Mouse (Mus musculus) liver, embryonic 11.5 days (tissue): Measurements from ENCODE around the gene H2al1a. TPM values are rescaled to one million over a fixed set of nuclear protein-coding genes. Genes with fewer than 3 reads are reported as not detected.
"Not testable (repeated sequence)": the region's sequence is repeated elsewhere in the genome, so short reads cannot be mapped to it uniquely, and the experiment has no call there.

Experiments
- ATAC-seq: fragments of 200-750 bp; cut with Nextera tagmentation; replicated peaks from 2 replicates; pipeline ENCODE4 v1.8.0; 2017; ENCODE audit warnings: moderate number of reproducible peaks, mild to moderate bottlenecking, moderate TSS enrichment, moderate library complexity; ENCODE audit not compliant: low FRiP score
- DNase-seq: peaks from one replicate; pipeline ENCODE4 v3.0.0-alpha.2; 2017; ENCODE audit warnings: low spot score
- H3K27ac ChIP-seq: fragments of 300-500 bp; sonication (generic); 2 replicates; pipeline ENCODE4 v1.5.1; 2014; ENCODE audit warnings: mild to moderate bottlenecking, low read depth, low read length, control low read depth
- H3K27me3 ChIP-seq: fragments of 300-500 bp; sonication (generic); replicated peaks from 2 replicates; pipeline ENCODE4 v1.6.1; 2014; ENCODE audit warnings: low read length, mixed read lengths; ENCODE audit not compliant: control insufficient read depth, insufficient read depth
- H3K36me3 ChIP-seq: fragments of 300-500 bp; sonication (generic); 2 replicates; pipeline ENCODE4 v1.6.1; 2014; ENCODE audit warnings: mild to moderate bottlenecking, low read length, moderate library complexity, mixed read lengths; ENCODE audit not compliant: control insufficient read depth, insufficient read depth
- H3K4me1 ChIP-seq: fragments of 300-500 bp; sonication (generic); replicated peaks from 2 replicates; pipeline ENCODE4 v1.6.1; 2014; ENCODE audit warnings: low read length, mixed read lengths; ENCODE audit not compliant: control insufficient read depth, insufficient read depth
- H3K4me2 ChIP-seq: fragments of 300-500 bp; sonication (generic); 2 replicates; pipeline ENCODE4 v1.6.1; 2014; ENCODE audit warnings: mild to moderate bottlenecking, control low read depth, moderate library complexity
- H3K4me3 ChIP-seq: fragments of 300-500 bp; sonication (generic); 2 replicates; pipeline ENCODE4 v1.5.1; 2014; ENCODE audit warnings: low read depth, low read length, control low read depth
- H3K9ac ChIP-seq: fragments of 300-500 bp; sonication (generic); 2 replicates; pipeline ENCODE4 v1.6.1; 2014; ENCODE audit warnings: low read depth, low read length, control low read depth
- H3K9me3 ChIP-seq: fragments of 300-500 bp; sonication (generic); 2 replicates; pipeline ENCODE4 v1.6.1; 2016; ENCODE audit warnings: low read length, inconsistent platforms, mixed read lengths; ENCODE audit not compliant: control insufficient read depth
- WGBS: fragments of 180-500 bp; shearing (Covaris S2); extraction: QIAGEN DNeasy Blood & Tissue Kit; methylation state at CpG from one replicate; pipeline ENCODE4 v1.1.7; 2014; 5-methylcytosine and 5-hydroxymethylcytosine counted together
- polyA plus RNA-seq: library from polyadenylated mRNA; unstranded; fragments of >200 nt; fragmentation: Nextera tagmentation; extraction: Ambion mirVana; gene quantifications from 2 replicates; pipeline ENCODE4 v1.2.1, GENCODE M21; 2014

The H2al1a gene
- polyA plus RNA-seq, 1 experiment from 2014 or later, result not detected

- Histone ChIP-seq H3K27ac (no peak overlapping the region), H3K4me1 (no peaks in the 10 kb centered on the region), H3K9ac (no peak overlapping the region), H3K27me3 (no peaks in the 10 kb centered on the region; the same call in 1 of the 2 replicates), H3K4me3 (no peak overlapping the region), H3K4me2 (no peak overlapping the region), H3K36me3 (no peaks in the 10 kb centered on the region), H3K9me3 (no peaks in the 10 kb centered on the region)
- DNase-seq (no peak), ATAC-seq (no peak)
- 80% methylated on average over 3 of the region's 3 CpGs for WGBS
Observed at GRCm38 (mm10) chrX:11273190-11273589, 25.9 kb upstream of the H2al1a start.

- Histone ChIP-seq H3K4me1 (no peaks in the 10 kb centered on the region), H3K9ac (no peak overlapping the region), H3K4me2 (no peak overlapping the region), H3K36me3 (no peaks in the 10 kb centered on the region), H3K4me3 (no peak overlapping the region), H3K27me3 (peaks cover 3% of the 10 kb centered on the region; the same call in 1 of the 2 replicates), H3K27ac (no peak overlapping the region), H3K9me3 (no peaks in the 10 kb centered on the region)
- DNase-seq, result no peak
- 84% methylated on average over 6 of the region's 6 CpGs for WGBS
- no peak for ATAC-seq
Observed at GRCm38 (mm10) chrX:11277083-11277482, 22.0 kb upstream of the H2al1a start.

GRCm38 (mm10) chrX:11280741-11281140 lies 18.3 kb upstream of the H2al1a start:
- Histone ChIP-seq H3K4me3 (no peak overlapping the region), H3K27ac (no peak overlapping the region), H3K9ac (no peak overlapping the region), H3K9me3 (no peaks in the 10 kb centered on the region), H3K4me2 (no peak overlapping the region), H3K36me3 (no peaks in the 10 kb centered on the region), H3K4me1 (no peaks in the 10 kb centered on the region), H3K27me3 (peaks cover 3% of the 10 kb centered on the region; the same call in 1 of the 2 replicates)
- 58% methylated on average over 2 of the region's 2 CpGs for WGBS
- DNase-seq (no peak), ATAC-seq (no peak)

DNA sequence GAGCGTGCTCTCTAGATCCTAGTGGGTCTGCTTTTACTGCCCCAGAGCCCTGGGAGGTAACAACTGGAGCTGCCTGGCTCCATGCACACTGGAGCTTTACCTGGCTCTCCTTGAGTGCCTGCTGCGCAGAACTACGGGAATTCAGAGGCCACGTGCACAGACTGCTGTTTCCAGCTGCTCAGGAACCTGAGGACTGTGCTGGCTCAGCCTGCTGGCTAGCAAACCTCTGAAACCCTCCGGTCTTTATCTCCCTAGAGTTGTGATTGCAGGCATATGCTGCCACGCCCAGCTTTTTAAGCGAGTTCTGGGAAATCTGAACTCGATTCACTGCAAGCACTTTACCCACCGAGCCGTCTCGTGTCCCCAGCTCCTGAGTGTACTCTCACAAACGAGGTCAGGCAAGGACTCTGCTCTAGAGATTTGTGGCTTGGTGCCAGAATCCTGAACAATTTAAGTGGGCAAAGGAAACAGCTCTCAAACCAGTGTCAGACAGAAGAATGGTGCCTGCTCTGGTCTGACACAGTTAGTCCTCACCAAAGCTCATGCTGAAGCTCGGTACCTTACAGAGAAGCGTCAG lies 10.7 kb upstream of the H2al1a start:
- no peak overlapping the region for H3K27ac ChIP-seq
- WGBS, result 66% methylated on average over 14 of the region's 14 CpGs
- no peak overlapping the region for H3K4me3 ChIP-seq
- no peak for ATAC-seq
- no peaks in the 10 kb centered on the region for H3K4me1 ChIP-seq
- H3K27me3 ChIP-seq, result no peaks in the 10 kb centered on the region
- DNase-seq, result no peak
- H3K4me2 ChIP-seq, result no peak overlapping the region
- no peak overlapping the region for H3K9ac ChIP-seq
- no peaks in the 10 kb centered on the region for H3K36me3 ChIP-seq
- H3K9me3 ChIP-seq, result no peaks in the 10 kb centered on the region

- Histone ChIP-seq H3K27me3 (no peaks in the 10 kb centered on the region), H3K4me1 (no peaks in the 10 kb centered on the region), H3K4me2 (no peak overlapping the region), H3K9me3 (no peaks in the 10 kb centered on the region), H3K27ac (no peak overlapping the region), H3K4me3 (no peak overlapping the region), H3K9ac (no peak overlapping the region), H3K36me3 (no peaks in the 10 kb centered on the region)
- no peak for ATAC-seq
- no peak for DNase-seq
- 62% methylated on average over 4 of the region's 4 CpGs for WGBS
Observed at GRCm38 (mm10) chrX:11289244-11289643, 9.8 kb upstream of the H2al1a start.

- not testable (repeated sequence) for H3K4me1 ChIP-seq, H3K9ac ChIP-seq, DNase-seq, H3K27me3 ChIP-seq, H3K4me3 ChIP-seq, H3K36me3 ChIP-seq, ATAC-seq, H3K27ac ChIP-seq, H3K9me3 ChIP-seq, H3K4me2 ChIP-seq
- 91% methylated on average over 1 of the region's 3 CpGs for WGBS
Observed at GRCm38 (mm10) chrX:11302132-11302531, 3.1 kb downstream of the H2al1a start, which contains the start of gene H2al1b. TSS of gene H2al1b (plus strand) at chrX:11302432.

DNA sequence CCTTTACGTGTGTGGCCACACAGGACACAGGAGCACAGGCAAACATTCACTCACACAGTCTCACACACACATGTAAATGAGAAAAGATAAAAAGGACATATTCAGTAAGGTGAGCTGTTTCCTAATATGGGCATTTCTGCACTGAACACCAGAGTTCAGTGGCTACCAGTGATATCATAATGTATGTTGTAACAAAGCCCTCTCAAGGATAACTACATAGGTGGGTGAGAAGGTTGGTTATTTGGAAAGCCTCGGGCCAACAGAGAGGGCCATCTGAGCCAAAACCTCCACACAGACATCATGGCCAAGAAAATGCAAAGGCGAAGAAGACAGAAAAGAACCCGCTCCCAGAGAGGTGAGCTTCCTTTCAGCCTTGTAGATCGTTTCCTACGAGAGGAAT lies 6.3 kb downstream of the H2al1a start, which contains the start of gene H2al1c:
Gene H2al1c (plus strand): TSS at position 301 of the 400 bp plus-strand sequence.
- not testable (repeated sequence) for H3K4me1 ChIP-seq, ATAC-seq, DNase-seq, H3K9ac ChIP-seq, H3K4me3 ChIP-seq, H3K27me3 ChIP-seq, H3K9me3 ChIP-seq, H3K36me3 ChIP-seq, H3K27ac ChIP-seq, H3K4me2 ChIP-seq
- WGBS, result 73% methylated on average over 1 of the region's 6 CpGs

DNA sequence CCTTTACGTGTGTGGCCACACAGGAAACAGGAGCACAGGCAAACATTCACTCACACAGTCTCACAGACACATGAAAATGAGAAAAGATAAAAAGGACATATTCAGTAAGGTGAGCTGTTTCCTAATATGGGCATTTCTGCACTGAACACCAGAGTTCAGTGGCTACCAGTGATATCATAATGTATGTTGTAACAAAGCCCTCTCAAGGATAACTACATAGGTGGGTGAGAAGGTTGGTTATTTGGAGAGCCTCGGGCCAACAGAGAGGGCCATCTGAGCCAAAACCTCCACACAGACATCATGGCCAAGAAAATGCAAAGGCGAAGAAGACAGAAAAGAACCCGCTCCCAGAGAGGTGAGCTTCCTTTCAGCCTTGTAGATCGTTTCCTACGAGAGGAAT lies 9.5 kb downstream of the H2al1a start, which contains the start of gene H2al1d:
Gene H2al1d (plus strand): TSS at position 301 of the 400 bp plus-strand sequence.
- H3K4me1 ChIP-seq, DNase-seq, ATAC-seq, H3K9me3 ChIP-seq, H3K36me3 ChIP-seq, H3K4me2 ChIP-seq, H3K4me3 ChIP-seq, H3K27me3 ChIP-seq, H3K27ac ChIP-seq, H3K9ac ChIP-seq: not testable (repeated sequence)
- no CpG with 5 or more reads among the region's 6 CpGs for WGBS

GRCm38 (mm10) chrX:11311634-11312033 lies 12.6 kb downstream of the H2al1a start, which contains the start of gene H2al1e:
TSS of gene H2al1e (plus strand) at chrX:11311934.
- DNase-seq, ATAC-seq: not testable (repeated sequence)

More at GRCm38 (mm10) chrX:11311634-11312033, 12.6 kb downstream of the H2al1a start, which contains the start of gene H2al1e:
- H3K36me3 ChIP-seq, H3K4me2 ChIP-seq, H3K9ac ChIP-seq, H3K27ac ChIP-seq, H3K4me3 ChIP-seq, H3K4me1 ChIP-seq, H3K9me3 ChIP-seq, H3K27me3 ChIP-seq: not testable (repeated sequence)
- no CpG with 5 or more reads among the region's 3 CpGs for WGBS
